Mouse (Mus musculus): ENCODE results near the gene Fam72a.
"Not testable (repeated sequence)": the region's sequence is repeated elsewhere in the genome, so short reads cannot be mapped to it uniquely, and the experiment has no call there.

Gene Fam72a

DNA sequence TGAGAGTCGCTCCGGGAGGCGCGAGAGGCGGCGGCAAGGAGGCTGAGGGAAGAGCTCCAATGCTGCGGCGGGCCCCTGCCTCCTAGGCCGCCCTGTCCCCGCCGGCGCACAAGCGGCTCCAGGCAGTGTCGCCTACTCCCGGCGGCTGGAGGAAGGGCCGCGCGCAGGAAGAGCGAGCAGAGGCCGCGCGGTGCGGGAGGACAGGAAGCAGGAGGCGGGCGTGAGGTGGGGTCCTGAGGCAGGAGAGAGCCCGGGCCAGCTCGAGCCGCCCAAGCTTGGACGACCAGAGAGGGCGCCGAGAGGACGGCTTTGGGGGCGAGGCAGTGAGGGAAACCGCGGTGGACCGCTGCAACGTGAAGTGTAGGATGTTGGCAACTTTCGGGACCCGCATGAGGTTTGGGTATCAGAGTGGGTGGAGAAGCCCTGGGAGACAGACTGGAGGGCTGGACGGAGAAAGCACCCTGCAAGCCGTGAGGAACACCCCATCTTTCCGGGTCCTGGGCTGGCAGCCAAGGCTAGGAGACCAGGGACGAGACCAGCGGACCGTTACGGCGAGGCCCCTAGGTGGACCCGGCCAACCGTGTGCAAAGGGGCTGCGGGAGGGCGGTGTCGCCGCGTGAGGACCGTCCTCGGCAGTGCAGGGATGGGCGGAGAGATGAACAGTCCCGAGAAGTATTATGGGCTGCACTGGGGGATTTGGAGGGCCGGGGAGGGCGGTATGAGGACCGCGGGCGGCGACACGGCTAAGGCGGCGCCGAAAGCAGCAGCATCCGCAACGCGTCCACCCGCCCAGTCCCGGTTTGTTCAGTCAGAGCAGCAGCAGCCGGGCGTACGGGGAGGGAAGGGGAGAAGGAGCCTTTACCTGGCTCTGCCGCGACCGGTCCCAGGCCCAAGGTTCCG, 1.1 kb upstream of the Fam72a start:
- DNase-seq (ENCODE audit: extremely low spot score, low read depth, low spot score) = no peak

DNA sequence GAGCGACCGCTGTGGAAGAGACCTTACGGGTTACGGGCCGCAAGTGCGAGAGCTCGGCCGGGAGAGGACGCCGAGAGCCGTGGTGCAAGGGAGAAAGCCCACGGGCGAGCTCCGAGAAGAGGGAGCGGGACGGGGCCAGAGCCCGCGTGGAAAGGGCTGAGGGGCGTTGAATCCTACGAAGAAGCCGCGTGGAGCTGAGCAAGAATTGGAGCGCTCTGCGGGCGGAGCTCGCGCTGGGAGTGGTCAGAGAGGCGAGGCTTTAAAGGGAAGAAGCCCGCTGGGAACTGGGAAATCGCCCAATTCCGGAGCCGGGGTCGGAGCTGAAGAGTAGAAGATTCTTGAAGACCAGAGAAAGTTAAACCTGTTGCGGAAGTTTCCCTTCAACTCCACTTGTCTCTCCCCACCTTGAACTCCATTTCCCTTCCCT, 391 bp downstream of the Fam72a start:
- no peak for DNase-seq (ENCODE audit: extremely low spot score, low read depth, low spot score)

DNA sequence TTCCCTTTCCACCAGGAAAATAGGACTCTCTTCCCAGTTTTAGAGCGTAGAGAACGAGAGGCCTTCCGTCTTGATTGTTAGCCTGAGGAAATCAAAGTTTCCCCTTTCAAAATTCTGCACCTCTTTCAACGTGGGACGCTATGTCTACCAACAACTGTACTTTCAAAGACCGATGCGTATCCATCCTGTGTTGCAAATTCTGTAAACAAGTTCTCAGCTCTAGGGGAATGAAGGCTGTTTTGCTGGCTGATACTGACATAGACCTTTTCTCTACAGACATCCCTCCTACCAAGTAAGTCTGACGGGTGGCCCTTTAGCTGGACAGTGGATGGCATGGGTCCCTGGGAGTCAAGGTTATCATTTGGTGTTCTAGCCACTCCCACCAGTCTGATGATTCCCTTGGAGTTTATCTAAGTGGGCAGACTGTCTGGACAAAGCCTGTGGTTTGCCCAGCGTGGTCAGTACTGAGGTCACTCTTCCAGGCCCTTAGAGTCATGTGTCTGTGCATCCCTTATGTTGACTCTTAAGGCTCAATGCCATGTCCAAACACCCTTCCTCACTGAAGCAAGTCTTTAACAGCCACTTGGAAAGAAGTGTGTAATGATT, 961 bp downstream of the Fam72a start:
- DNase-seq (ENCODE audit: extremely low spot score, low read depth, low spot score) = no peak

DNA sequence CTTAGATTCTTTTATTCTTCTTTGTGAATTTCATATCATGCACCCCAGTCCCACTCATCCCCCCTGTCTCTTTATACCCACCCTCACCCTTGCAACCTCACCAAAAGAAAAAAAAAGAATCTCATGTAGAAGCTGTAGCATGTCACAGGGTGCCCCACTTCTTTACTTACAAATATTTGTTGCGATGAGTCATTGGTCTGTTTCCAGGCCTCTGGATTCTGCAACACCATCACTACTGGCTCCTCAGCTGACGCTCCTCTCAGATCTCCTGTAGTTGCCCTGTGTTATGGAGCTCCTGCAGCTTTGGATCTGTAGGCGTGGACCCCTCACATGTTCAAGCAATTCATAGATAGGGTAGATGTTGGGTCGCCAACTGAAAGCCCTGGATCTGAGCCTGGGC, 12.1 kb downstream of the Fam72a start:
- no peak for DNase-seq (ENCODE audit: extremely low spot score, low read depth, low spot score)

DNA sequence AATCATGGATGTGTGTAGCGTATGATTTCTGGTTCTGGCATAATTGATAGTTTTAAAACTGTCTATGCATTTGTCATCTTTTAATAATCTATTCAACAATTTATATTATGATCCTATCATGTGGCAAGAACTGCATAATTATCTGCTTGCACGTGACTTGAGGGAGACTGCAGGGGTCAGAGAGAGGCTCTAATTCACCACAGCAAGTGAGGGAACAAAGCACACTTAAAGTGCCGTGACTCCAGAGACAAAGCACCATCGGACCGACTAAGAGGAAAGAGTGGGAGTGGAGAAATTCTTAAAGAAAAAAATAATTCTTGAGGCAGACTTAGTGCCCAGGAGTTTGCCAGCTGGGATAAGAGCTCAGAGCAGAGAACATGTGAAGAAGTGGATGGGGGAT, 13.1 kb downstream of the Fam72a start:
- no peak for DNase-seq (ENCODE audit: extremely low spot score, low read depth, low spot score)

DNA sequence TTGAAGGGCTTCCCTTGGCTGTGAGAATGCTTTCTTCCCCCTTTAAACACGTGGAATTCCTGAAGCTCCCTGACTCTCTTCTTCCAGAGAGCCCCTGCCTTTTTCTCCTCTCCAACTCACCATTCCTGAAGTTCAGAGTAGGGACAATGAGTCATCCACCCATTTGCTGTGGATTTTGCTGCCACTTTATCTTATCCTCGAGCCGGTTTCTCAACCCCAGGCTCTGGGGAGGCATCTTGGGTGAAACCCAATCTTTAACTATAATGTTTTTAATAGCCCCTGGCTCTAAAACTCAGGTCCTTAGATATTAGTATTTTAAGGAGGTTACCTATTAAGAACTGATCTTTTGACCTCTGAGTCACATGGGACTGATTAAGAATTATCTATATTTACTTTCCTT, 13.7 kb downstream of the Fam72a start:
- no peak for DNase-seq (ENCODE audit: extremely low spot score, low read depth, low spot score)

DNA sequence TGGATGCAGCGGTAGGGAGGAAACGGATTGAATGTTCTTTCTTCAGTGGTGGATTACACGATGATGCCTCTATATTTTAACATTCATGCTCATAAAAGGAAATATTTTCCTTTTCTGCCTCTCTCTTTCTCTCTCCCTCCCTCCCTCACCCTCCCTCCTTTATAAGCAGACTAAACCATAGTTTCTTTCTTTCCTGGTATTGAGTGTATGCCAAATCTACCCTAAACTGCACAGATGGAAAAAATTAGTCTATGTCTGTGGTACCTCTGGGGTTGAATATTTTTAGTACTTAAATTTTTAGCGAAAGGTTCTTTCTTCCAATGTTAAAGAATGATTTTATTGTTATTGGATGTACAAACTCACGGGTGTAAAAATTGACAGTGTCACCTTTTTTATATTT, 14.2 kb downstream of the Fam72a start:
- DNase-seq (ENCODE audit: extremely low spot score, low read depth, low spot score) = no peak

DNA sequence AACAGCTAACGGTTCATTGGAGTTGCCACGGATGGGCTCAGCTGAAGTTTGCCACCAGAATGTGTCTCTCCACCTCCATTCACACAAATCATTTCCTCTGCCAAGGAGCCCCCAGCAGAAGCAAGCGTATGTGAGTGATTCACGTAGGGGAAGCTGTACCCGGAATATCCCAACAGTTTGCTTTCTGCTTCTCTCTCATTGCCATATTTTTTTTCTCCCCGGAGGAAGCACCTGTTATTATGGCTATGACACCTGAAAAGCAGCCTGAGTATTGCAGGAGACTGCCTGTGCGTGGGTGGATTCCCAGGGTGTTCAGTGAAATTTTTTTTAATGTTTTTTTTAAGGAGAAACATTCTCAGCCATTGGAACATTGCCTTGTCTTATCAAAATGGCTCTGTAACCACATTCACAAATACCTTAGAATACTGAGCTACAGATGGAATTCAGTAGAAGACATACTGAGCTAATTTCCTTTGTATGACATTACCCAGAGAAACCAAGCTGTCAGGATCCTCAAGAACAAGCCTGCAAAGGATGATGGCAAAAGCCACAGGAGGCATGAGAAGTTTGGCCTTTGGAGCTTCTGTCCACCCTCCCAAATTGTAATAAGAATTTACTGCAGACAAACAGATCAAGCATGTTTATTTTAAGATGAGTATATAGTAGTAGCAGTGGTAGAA, 16.3 kb downstream of the Fam72a start:
- no peak for DNase-seq (ENCODE audit: extremely low spot score, low read depth, low spot score)

DNA sequence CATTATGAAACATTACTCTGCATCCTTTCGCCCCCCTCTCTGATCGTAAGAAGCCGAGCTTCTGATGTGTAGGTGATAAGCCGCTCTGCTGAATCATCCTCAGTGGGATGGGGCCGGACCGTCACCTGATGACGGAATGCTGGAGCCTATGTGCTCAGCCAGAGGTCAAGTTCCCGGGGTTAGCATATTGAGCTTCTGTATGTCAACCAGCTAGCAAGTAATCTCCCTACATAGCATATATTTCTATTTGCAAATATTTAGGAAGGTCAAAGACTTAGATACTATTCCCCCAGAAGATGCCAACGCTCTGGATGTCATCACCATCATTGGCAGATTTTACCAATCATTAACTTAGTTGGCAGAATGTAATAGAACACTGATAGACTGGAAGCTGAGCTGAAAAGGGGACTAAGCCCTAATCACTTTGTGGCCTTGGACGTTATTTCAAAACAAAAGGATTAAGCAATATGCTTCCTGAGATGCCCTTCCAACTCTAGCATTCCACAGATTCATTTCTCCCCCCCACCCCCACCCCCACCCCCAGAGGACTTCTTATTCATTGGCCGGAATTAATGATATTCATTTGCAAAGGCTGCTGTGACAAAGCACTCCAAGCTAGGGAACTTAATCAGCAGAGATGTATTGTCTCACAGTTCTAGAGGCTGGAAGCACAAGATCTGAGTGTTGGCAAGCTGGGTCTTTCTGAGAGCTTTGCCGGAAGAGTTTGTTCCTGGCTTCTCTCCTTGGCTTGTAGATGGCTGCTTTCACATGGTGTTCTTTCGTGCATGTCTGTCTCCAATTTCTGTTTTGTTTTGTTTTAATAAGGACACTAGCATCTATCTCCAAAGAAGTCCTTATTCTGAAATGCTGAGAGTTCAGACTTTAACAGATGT, 19.3 kb downstream of the Fam72a start:
- DNase-seq (ENCODE audit: extremely low spot score, low read depth, low spot score) = no peak

DNA sequence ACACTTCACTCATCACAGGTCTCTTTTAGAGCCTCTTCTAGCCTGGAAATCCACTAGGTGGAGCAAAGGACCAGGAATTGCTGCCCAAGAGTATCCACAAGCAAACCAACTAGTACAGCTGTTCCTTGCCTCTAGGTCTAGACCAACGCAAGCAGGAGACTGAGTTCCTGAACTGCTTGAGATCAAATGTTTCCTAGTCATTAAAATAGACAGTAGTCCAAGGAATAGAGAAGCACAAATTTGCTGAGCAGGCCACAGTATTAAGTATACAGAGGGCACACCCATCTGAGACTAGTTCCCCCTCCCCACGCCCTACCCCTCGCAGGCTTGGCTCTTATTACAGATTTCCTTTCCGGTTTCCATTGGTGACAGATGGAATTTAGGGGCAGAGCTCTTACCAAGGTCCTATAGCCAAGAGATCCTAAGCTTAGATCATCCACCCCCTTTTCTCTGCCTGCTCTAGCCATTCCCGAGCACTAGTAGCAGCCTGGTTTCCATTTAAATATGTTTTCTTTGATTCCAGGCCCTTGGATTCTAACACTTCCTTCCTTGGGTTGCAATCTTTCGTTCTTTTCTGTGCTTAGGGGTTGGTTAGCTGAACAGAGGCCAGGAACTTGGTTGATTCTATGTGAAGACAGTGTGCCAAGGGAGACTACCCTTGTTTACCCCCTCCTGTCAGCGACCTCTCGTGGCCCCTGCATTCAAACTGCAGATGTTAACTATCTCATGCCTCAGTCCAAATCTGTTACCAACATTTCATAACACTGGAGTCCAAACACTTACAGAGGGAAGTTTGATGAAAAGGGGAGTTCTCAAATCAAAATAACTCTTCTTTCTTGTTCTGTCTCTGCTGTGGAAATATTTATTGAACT, 21.0 kb downstream of the Fam72a start:
- no peak for DNase-seq (ENCODE audit: extremely low spot score, low read depth, low spot score)

DNA sequence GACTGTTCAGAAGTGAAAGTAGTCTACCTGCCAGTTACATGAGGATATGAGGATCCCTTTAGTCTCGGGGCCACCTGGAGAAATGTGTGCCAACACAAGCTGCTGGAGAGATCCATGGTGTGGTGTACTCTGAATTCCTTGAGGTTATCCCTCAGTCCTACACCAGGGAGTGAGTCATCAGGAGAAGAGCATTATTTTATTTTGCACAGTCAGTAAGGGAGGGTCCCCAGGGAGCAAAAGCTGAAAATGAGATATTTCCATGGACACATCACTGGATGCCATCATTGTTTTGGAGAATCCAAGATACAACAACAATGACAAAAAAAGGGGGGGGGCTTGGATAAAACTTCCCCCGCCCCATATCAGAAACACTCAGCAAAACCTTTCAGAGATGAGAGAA, 24.3 kb downstream of the Fam72a start:
- DNase-seq (ENCODE audit: extremely low spot score, low read depth, low spot score) = no peak

DNA sequence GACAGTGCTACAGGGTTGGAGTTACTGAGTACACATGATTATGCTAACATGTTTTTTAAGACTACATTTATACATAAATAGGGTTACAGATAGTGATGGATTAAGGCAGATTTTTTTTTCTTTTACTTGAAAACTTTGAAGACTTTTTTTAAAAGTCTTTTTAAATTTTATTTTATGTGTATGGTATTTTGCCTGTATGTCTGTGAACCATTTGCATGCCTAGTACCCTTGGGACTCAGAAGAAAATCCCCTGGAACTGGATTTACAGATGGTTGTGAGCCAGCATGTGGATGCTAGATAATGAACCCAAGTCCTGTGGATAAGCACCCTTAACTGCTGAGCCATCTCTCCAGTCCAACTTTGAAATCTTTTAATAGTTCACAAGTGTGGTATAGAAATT, 25.7 kb downstream of the Fam72a start:
- no peak for DNase-seq (ENCODE audit: extremely low spot score, low read depth, low spot score)

DNA sequence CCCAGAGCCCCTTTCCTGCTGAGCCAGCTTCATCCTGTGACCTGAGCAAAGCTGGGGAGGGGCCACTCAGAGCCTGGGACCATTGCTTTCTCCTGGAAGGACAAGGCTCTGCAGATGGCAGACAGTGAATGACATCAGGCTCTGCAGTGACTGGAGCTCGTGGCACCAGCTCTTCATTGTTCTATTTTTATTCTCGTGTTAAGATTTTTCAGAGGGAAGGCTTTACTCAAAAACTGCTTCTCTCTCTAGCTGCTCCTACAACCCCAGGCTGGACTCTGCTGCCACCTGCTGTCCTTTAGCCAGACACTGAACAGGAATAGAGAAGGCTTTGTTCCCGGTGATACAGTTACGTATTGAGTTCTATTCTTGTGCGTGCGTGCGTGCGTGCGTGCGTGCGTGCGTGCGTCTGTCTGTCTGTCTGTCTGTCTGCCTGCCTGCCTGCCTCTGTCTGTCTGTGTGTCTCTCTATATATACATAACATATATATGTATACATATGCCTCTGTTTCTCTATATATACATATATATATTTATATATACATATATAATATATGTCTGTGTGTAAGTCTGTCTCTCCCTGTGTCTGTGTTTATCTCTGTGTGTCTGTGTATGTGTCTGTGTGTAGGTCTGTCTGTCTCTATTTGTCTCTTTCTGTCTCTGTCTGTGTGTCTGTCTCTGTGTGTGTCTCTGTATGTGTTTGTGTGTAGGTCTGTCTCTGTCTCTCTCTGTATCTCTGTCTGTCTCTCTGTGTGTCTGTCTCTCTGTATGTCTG, 27.5 kb downstream of the Fam72a start:
- DNase-seq (ENCODE audit: extremely low spot score, low read depth, low spot score) = peak; percentile 77

DNA sequence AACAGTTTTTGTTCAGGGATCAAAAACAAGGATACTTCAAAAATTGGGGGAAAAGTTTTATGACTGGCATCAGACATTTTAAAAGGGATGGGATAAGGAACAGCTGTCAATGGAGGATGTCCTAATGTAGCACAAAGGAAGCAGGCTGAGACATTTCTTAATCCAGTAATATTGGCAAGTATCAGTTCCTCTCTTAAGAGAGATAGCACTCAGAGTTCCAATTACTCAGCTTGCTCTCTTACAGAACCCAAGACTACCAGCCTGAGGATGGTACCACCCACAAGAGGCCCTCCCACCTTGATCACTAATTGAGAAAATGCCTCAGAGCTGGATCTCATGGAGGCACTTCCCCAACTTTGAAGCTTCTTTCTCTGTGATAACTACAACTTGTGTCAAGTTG, 32.8 kb downstream of the Fam72a start:
- no peak for DNase-seq (ENCODE audit: extremely low spot score, low read depth, low spot score)

DNA sequence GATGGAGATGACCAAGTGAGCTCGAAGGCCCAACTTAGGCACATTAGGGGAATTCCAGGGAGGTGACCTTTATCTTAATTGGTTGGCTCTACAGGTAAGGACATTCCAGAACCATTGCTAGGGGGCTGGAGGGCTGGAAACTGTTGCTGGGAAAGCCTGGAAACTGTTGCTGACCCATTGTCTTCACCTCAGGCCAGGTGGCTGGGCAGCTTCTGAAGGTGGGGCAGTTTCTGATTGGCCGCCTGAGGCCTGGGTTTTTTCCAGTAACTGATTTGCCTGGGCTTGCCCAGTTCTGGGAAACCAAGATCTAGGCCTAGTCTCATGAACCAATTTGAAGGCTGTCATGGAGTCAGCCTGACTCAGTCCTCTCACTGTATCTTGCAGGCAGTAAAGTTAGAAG, 34.4 kb downstream of the Fam72a start:
- no peak for DNase-seq (ENCODE audit: extremely low spot score, low read depth, low spot score)

DNA sequence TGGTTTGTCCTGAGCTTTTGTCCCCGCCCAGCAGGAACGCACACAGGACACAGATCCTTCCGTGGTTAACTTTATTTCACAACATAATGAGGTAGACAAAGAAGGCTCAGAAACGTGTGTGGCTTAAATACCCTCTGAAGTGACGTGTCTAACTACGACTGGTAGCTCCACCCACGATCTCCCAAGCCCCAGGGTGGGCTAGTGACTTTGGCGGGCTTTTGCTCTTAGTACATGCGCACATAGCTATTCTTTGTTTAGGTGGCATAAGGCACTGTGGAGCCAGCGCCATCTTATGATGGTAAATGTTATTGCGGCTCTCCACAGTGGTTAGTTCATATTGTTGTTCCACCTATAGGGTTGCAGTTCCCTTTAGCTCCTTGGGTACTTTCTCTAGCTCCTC, 38.4 kb downstream of the Fam72a start:
- DNase-seq (ENCODE audit: extremely low spot score, low read depth, low spot score) = not testable (repeated sequence)

DNA sequence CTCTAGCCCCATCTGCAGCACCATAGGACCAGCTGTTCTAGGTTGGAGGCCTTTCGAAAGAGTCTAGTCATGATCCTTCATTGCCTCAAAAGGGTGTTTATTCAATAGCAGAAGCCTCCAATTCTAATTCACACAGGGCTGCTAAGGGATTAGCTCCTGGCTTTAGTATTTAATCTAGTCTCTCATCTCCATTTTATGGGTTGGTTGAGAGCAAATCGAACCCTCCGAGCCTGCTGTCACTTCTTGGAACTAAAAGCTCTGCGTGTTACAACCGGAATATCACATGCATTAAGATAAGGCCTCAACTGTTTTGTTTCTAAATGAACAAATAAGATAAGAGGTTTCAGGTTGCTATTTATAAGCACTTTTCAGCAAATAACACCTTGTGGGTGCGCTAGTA, 42.0 kb downstream of the Fam72a start:
- DNase-seq (ENCODE audit: extremely low spot score, low read depth, low spot score) = no peak

DNA sequence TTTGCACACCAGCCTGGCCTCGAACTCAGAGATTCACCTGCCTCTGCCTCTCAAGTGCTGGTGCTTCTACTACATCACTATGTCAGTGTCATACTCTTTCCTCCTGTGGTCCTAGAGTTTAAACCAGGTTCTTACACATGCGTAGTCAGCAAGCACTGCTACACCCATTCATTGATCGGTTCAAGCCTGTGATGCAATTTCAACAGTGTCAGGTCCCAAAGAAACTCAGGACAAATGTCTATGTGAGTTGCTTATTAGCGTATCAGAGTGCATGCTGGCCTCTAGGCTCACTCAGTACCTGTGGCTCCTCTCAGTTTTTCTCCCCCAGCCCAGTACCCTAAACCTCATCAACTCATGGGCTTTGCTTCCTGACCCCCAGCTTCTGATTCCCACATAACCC, 42.7 kb downstream of the Fam72a start:
- no peak for DNase-seq (ENCODE audit: extremely low spot score, low read depth, low spot score)

DNA sequence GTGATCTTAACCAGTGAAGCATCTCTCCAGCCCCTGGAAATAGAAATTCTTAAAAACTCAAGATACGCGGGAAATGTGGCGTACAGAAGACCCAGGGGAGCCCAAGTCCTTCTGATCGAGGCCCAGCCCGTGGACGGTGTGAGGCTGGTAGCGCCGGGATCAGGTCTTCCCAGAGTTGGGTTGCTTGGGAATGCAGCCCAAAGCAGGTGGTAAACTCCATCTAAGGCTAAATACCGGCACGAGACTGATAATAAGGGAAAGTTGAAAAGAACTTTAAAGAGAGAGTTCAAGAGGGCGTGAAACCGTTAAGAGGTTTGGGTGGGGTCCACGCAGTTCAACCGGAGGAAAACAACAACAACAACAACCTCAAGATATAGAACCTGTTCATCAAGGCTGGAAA, 46.0 kb downstream of the Fam72a start:
- peak; percentile 83 for DNase-seq (ENCODE audit: extremely low spot score, low read depth, low spot score)
